Mouse (Mus musculus): ENCODE measurements around the gene Aldh5a1.

DNA sequence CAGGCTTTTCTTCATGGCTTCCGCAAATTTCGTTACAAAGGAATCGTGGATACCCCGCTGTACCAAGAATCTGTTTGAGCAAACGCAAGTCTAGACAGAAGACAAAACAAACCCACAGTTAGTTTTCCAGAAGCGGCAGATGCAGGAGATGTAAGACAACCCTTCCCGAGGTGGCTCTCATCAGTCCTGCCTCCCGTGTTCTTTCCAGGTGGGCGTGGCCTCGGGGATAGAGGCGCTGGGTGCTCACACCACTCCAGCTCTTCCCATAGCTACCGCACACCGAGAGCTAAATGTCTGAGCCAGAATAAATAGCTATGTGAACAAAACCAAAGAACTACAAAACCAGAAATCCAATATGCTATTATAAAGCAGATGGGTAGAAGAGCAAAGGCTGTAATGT lies 21.6 kb downstream of the Aldh5a1 start:
- no peak for TF ChIP-seq POLR2A (IDR thresholded peaks at IDR 0.05; ENCODE audit: borderline replicate concordance, extremely low read depth, low read depth, low read length)
- no peak for TF ChIP-seq CTCF (IDR thresholded peaks at IDR 0.05; ENCODE audit: insufficient read depth, low read length)
